Mouse (Mus musculus) mature B cell (primary cell): ENCODE measurements around the gene Car10.

ENCODE experiments used
- in situ Hi-C: fragments of 300-500 bp; cut with MboI; formaldehyde crosslinking; loops from 2 replicates; pipeline ENCODE4 v1.14.3; 2019

Car10 gene

GRCm38 (mm10) chr11:93097941-93098828 lies at the start of gene Car10:
Gene Car10, plus strand, starts transcription at chr11:93098028.
- in situ Hi-C loops = no loop called here

- in situ Hi-C loops = no loop called here
These were observed 32.8 kb upstream of the Car10 start for GRCm38 (mm10) chr11:93065021-93065420.

GRCm38 (mm10) chr11:93065656-93066181 lies 32.1 kb upstream of the Car10 start:
- in situ Hi-C loops = no loop called here

GRCm38 (mm10) chr11:93095588-93095987 lies 2.2 kb upstream of the Car10 start:
- in situ Hi-C loops = no loop called here

- in situ Hi-C loops = no loop called here
These were observed 827 bp upstream of the Car10 start for GRCm38 (mm10) chr11:93097001-93097400.

- in situ Hi-C loops = no loop called here
These were observed 387 bp upstream of the Car10 start for GRCm38 (mm10) chr11:93097431-93097851.

- in situ Hi-C loops = no loop called here
These were observed 1.1 kb downstream of the Car10 start for GRCm38 (mm10) chr11:93098933-93099381.

GRCm38 (mm10) chr11:93099431-93100370 lies 1.9 kb downstream of the Car10 start:
- in situ Hi-C loops = no loop called here

- in situ Hi-C loops = no loop called here
These were observed 2.8 kb downstream of the Car10 start for GRCm38 (mm10) chr11:93100606-93101005.

GRCm38 (mm10) chr11:93101106-93101505 lies 3.3 kb downstream of the Car10 start:
- in situ Hi-C loops = no loop called here

GRCm38 (mm10) chr11:93102321-93102720 lies 4.5 kb downstream of the Car10 start:
- in situ Hi-C loops = no loop called here

GRCm38 (mm10) chr11:93103101-93103815 lies 5.4 kb downstream of the Car10 start:
- in situ Hi-C loops = no loop called here

GRCm38 (mm10) chr11:93109451-93109850 lies 11.6 kb downstream of the Car10 start:
- in situ Hi-C loops = no loop called here

GRCm38 (mm10) chr11:93120766-93121415 lies 23.1 kb downstream of the Car10 start:
- in situ Hi-C loops = no loop called here

GRCm38 (mm10) chr11:93123691-93124090 lies 25.9 kb downstream of the Car10 start:
- in situ Hi-C loops = no loop called here

- in situ Hi-C loops = no loop called here
These were observed 28.6 kb downstream of the Car10 start for GRCm38 (mm10) chr11:93126466-93126865.

- in situ Hi-C loops = no loop called here
These were observed 30.7 kb downstream of the Car10 start for GRCm38 (mm10) chr11:93128481-93128880.

- in situ Hi-C loops = no loop called here
These were observed 40.0 kb downstream of the Car10 start for GRCm38 (mm10) chr11:93137841-93138240.

GRCm38 (mm10) chr11:93141727-93142126 lies 43.9 kb downstream of the Car10 start:
- in situ Hi-C loops = no loop called here

- in situ Hi-C loops = no loop called here
These were observed 46.7 kb downstream of the Car10 start for GRCm38 (mm10) chr11:93144544-93144943.

GRCm38 (mm10) chr11:93154910-93155309 lies 57.1 kb downstream of the Car10 start:
- in situ Hi-C loops = no loop called here
